Mouse (Mus musculus): ENCODE results near the gene Gm15155.
"Not testable (repeated sequence)": the region's sequence is repeated elsewhere in the genome, so short reads cannot be mapped to it uniquely, and the experiment has no call there.

The Gm15155 gene

DNA sequence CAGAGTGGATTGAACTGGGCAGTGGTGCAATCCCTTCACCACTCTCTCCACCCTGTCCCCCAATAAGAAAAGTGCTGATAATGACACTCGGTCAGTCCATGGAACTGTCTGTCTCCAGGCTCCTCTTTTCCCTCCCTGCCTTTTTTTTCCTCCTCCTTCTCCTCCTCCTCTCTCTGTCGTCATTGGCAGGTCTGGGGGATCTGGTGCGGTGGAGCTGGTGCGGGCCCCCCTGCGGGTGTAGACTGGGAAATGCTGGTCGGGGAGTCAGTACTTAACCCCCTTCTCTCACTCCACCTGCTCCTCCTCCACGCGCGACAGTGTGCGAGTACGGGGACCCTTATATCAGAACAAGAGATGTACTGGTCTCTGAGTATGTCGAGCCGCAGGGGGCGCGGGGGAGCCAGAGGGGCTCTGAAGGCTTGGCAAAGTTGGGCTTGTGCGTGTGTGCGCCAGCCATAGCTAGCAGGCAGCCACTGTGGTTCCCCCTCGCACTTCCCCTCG lies at the start of gene Gm15155:
TSS of gene Gm15155 (plus strand) at position 401 of the 501 bp plus-strand sequence.
- no peak for DNase-seq (ENCODE audit: low read depth, low spot score)

DNA sequence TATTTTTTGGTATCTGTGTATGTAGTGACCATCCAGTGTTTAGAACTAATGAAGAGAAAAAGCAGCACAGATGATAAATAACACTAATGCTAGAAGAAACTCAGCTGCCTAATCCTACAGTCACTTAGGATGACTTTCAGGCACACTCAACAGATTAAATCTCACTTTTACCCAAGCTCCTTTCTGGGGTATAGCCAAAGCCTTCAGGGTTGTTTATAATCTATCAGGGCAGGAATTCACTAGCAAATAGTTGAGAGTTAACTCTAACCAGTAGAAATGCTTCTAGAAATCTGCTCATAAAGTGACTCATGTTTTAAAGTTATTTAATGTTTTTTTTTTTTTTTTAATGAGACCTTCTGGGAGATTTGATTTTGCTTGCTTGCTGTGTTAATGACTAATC lies 44.8 kb upstream of the Gm15155 start:
- DNase-seq (ENCODE audit: low read depth, low spot score) = no peak

DNA sequence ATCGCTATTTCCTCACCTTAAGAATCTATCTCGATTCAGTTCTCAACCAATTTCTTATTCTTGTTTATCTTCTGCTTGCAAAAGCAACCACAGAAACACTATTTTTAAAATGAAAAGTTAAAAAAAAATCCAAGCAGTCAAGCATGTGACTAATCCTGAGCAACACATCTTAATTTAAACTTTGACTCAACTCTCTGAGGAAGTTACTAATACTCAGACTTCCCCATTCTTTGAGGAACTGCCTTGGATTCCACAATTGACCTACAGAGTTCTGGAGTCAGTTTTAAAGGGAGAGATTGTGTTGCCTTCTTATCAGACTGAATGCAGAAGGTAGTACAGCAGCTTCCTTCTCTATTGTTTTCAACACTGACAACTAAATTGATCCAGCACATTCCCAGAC lies 40.0 kb upstream of the Gm15155 start:
- no peak for DNase-seq (ENCODE audit: low read depth, low spot score)

DNA sequence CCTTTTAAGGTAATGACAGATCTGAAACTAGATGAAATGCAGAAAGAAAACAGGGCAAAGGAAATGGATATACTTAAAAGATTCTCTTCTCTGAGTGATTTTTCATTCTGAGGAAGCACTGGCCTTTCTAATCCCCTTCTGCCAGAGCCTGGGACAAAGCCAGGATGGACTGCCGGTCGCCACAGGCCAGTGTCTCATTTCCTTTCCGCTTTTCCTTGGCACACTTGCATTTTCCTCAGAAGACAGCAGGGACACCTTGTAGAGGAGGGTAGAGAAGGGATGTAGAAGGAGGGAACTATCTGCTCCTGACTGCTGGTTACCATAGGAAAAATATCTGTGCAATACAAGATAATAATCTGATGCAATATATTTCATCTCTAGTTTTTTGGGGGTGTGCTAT lies 33.1 kb upstream of the Gm15155 start:
- DNase-seq (ENCODE audit: low read depth, low spot score) = no peak

DNA sequence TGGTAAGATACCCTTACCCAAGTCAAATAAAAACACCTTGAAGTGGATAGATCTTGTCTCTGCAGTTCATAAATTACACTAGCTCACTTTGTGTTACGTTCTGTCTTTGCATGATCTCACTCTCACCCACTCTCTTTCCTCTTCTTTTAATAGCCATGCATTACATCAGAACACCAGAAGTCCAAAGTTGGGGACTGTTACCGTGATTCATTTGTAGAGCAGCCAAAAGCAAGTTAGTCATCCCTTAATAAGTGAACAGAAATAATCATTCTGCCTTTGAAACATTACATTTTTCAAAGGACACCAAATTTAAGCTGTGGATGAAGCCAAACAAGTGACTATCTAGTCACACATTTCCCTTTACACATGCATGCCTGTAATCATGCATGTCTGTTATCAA lies 32.1 kb upstream of the Gm15155 start:
- no peak for DNase-seq (ENCODE audit: low read depth, low spot score)

DNA sequence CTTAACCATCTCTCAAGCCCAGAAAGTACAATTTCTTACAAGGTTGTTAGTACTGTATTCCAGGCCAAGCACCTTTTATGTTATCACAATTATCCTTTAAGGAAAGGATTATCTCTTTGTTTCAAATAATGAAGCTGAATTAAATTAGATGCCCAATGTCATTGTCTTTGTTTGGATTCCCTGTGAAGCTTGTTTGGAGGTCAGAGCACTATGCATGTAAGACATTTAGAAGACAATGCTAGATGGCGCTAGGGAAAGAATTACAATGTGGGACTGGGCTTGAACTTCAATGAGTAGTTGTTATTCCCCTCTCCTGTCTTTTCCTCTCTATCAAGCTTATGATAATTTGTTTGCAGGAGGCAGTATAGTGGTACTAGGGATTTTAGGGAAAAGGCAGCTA lies 29.9 kb upstream of the Gm15155 start:
- DNase-seq (ENCODE audit: low read depth, low spot score) = no peak

DNA sequence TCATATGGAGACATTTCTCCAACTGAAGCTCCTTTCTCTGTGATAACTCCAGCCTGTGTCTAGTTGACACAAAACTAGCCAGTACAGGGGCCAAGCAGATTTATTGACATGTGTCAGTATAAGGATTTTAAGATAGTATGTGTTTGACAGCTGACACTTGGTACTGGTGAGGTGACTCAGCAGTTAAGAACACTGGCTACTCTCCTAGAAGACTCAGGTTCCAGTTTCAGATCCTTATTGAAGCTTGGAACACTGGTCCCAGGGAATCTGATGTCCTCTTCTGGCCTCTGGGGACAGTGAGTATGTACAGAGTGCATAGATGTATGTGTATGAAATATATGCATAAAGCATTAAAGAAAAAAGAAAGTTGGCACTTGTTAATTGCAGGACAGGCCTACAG lies 28.2 kb upstream of the Gm15155 start:
- no peak for DNase-seq (ENCODE audit: low read depth, low spot score)

DNA sequence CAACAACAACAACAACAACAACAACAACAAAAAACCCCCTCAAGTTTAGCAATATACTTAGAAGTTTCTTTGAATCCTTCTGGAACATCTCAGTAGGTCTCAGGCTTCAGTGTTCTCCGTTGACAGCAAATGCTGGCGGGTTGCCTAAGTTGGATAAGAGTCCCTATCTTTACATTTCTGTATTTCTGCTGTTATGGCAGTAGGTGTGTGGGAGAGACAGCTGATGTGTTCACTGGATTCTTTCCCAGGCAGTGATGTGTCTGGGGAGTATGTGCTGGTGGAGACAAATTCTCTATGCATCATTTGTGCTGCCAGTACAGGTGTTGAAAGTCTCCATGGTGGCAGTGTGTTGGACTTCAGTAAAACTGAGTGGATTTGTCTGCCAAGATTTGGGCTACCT lies 23.3 kb upstream of the Gm15155 start:
- no peak for DNase-seq (ENCODE audit: low read depth, low spot score)

DNA sequence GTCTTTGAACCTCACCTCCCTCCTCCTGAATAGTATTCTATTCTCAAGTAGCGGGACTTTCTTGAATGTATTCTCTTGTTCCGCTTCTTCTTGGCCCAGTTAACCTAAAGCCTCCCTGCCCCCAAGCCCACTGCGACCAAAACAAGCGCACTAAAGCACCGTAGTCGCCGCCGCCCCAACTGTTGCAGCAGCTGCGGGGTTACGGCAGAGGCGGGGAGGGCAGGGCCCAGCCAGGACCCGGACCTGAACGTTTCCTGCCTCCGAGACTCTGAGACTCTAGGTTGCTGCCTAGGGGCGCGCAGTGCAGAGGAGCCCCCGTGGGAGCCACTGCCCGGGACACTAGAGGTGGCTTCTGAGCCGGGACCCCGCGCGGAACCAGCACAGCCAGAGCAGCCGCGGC lies 2.0 kb upstream of the Gm15155 start:
- no peak for DNase-seq (ENCODE audit: low read depth, low spot score)

DNA sequence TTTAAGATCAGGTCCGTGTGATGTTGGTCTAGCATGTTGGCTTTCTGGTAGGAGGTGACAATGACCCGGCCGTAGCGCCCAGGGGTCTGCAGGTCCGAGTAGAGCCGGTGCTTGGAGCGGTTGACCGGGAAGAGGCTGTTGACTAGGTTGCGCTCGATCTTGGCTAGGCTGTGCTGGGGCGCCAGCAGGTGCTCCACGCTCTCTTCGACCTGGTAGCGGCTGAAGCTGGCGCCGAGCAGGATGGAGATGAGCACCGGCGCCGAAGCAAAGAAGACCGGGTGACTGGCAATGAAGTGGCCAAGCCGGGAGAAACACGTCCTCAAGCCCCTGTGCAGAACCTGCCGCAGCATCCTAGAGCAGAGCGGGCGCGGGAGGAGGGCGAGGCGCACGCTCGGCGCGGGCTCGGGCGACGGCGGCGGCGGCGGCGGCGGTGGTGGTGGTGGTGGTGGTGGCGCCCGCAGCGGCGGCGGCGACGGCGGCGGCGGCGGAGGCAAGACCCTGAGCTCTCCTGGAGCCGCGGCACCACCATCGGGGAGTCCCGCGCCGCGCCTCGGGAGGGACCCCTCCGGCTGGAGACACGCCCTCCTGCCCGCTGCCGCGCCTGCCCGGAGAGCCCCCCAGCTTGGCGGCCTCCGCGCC lies 1.5 kb upstream of the Gm15155 start:
- DNase-seq (ENCODE audit: low read depth, low spot score) = no peak

DNA sequence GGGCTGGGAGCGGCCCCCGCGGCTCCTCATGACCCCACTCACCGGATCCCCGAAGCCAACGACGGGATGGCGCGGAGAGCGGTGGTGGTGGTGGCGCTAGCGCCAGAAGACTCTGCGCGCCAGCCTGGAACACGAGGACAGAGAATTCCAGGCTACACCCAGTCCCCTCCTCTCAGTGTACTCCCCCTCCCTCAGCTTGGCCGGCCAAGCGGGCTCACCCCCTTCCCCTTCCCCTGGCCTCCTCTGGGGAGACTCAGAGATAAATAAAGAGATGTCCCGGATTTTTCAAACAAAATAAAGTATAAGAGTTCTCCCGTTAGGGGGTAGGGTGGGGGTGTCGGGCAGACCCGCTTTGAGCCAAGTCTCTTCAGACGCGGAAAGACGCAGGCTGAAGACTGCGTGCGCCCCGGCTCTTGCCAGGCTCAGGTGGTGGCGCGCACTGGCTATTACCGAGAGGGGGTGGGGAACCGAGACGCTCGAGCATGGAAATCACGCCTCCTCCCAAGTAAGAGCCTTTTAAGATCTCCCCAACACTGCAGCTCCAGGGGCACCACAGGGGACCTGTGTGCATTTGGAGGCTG lies 750 bp upstream of the Gm15155 start, which contains the start of gene Ptchd1:
TSS of gene Ptchd1 (minus strand) at position 114 of the 581 bp plus-strand sequence.
- no peak for DNase-seq (ENCODE audit: low read depth, low spot score)

DNA sequence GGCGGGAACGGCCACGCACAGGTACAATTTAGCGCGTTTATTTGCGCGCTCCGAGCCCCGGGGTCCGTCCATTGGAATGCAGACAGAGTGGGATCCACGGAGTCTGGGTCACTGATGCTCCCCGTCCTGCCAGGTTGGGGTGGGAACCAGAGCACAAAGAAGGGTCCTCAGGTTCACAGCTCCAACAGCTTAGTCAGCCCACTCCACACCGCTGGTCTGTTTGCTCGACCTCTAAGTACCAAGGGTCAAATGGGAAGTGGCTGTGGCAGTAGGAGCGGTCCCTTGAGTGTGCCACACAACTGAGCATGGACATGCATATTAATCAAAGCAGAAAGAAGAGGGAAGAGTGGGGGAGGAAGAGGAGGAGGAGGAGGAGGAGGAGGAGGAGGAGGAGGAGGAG lies 354 bp downstream of the Gm15155 start:
- no peak for DNase-seq (ENCODE audit: low read depth, low spot score)

DNA sequence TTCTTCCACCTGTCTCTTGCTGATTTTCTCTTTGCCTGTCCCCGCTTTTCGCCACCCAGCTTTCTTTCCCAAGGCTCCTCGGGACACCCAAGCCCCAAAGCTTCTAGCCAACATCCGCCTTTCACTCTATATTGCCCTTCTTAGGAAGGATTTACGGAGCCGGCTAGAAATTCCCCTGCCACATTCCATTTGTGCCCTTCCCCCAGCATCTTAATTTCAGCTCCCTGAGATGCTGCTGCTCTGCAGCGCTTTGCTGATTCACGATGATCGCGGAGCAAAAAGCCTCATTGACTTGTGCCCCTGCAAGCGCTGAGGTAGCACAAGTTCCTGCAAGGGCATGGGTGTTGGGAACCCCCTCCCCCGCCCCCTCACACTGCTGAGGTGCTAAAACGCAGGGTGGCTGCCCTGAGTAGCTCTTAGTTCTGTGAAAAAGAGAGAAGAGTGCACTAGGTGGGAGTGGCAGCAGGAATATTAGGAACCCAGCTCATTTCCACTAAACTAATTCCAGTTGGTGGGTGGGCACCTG lies 1.2 kb downstream of the Gm15155 start:
- DNase-seq (ENCODE audit: low read depth, low spot score) = no peak

DNA sequence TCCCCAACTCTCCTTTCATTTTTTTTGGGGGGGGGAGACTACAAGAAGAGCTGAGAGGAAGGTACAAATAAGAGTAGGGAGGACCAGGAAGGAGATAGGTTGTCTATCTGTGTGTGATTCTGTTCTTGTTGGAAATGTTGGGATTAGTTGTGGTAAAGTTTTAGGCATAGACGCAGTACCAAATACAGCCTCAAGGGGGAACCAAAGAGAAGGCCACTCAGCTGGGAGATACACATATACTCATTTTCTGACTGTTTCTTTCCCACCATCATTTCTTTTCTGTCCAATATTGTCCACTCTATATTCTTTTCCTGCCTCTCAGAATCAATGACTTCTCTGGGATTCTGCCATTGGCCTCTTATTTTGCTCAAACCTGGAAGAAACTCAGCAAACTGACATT lies 19.4 kb downstream of the Gm15155 start:
- no peak for DNase-seq (ENCODE audit: low read depth, low spot score)

DNA sequence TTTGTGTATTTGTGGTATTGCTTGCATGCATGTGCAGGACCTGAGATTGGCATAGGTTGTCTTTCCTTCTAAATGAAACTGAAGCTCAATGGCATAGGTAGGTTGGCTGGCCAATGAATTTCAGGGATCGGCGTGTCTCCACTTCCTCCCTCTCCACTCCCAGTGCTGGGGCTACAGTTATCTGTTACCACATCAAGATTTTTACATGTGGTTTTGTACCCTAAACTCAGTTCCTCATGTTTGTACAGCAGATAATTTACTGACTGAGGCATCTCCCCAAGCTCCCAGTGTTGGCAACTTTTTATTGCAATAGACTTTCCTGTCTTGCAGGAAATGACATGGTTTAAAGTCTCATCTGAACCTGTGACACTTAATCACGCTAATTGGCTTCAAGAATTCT lies 21.4 kb downstream of the Gm15155 start:
- DNase-seq (ENCODE audit: low read depth, low spot score) = no peak

DNA sequence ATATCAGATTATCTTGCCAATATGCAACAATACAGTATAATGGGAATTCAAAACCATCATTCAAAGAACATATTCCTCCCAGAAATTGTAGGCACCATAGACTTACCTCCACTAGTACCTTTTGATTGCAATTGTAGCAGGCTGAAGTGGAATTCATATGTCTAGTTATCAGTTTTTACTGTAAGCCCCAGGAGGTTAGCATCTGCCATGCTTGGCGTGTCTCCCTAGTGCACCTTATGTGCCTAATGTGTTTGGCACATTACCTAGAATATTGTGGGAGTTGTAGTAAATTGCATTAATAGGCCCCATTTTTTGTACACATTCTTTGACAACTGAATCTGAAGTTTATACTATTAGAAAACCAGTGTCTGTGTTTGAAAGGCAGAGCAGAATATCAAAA lies 33.4 kb downstream of the Gm15155 start:
- no peak for DNase-seq (ENCODE audit: low read depth, low spot score)

DNA sequence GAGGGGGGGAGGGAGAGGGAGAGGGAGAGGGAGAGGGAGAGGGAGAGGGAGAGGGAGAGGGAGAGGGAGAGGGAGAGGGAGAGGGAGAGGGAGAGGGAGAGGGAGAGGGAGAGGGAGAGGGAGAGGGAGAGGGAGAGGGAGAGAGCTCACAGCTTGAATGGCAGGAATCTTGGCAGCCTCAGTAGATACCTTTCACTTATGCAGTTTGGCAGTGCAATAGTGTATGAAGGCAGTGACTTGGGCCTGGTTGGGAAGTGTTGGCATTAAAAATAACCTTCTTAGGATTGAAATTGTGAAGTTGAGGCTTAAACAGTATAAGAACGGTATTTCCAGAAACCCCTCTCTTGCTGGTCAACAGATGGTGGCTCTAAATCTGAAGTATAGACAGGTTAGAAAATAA lies 65.9 kb downstream of the Gm15155 start:
- DNase-seq (ENCODE audit: low read depth, low spot score) = not testable (repeated sequence)

DNA sequence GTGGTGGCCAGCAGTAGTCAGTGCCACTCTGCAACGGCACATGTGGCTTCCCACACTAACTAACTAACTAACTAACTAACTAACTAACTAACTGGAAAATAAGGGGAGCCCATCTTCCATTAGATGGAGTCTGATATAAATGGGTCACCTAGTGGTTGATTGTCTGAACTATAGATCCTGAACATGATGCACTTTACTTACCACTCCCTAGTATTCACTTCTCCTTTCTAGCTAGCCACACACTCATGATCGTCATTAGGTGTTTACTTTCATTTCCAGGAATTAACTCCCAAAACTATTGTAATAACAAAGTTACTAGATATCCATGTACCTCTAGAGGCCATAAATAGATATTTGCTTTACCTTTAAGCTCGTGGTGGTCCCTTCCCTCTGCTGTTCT lies 99.6 kb downstream of the Gm15155 start:
- DNase-seq (ENCODE audit: low read depth, low spot score) = no peak

DNA sequence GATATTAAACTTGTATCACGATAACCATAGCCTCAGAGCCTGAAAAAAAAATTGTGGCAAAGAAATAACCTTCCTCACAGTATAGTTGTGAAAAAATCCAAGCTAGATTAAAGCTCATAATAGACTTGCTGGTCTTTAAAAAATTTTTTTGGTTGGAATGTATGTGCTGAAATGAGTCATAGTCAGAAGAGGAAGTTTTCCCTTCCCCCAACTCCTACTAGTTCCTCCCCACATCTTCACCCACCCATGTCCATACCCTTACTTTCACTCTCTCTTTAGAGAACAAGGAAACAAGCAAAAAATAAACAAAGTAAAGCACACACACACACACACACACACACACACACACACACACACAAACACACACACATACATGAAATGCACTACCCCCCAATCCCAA lies 103.8 kb downstream of the Gm15155 start:
- DNase-seq (ENCODE audit: low read depth, low spot score) = no peak

DNA sequence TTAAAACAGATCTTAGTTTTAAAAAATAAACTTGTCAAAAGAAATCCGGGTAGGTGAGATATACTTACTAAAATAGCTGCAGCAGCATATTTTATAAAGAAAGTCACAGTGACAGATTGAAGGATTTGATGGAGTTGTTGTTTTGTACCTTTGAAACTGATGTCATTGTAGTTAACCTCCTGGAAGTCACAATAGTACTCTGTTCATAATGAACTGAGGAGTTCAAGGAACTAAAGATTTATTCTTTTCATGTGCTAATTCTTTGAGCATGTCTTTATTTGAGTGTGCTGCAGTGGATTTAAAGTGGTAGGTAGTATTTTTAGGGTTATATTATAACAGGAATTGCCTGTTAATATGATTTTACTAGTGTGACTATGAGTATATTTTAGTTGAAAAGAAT lies 263.6 kb downstream of the Gm15155 start:
- DNase-seq (ENCODE audit: low read depth, low spot score) = no peak

DNA sequence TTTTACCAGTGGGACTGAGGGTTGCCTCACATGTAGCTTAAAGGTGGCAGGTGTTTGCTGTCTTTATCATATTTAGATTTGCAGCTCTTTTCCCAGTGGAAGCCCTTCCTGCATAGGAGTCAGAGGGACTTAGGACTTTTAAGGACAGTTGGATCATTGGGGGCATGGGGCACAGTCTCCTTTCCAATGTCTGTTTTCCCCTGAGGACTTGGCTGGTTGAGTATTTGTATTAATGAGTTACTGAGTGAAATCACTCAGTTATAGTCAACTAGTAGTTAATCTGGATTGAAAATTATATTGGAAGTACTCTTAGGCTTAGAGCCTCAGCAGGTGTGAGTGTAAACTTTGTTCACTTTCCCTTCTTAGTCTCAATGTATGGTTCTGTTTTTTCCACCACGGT lies 275.5 kb downstream of the Gm15155 start:
- DNase-seq (ENCODE audit: low read depth, low spot score) = no peak

DNA sequence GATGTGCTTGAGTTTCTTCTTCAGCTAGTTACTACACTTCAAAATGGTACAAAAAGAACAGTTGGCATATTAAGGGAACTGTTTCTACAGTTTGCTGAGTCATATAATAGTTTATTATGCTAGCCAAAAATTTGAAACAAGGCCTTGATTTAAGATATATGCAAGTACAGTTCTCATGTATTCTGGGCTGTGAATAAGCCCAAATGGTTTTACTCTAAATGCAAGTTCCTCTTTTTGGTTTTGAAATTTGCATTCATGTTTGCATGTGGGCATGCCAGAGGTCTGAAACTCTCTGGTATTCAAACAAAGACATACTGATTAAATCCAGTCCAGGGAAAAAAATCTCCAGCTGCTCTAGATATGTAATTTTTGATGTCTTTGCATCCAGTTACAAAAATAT lies 277.2 kb downstream of the Gm15155 start:
- DNase-seq (ENCODE audit: low read depth, low spot score) = no peak

DNA sequence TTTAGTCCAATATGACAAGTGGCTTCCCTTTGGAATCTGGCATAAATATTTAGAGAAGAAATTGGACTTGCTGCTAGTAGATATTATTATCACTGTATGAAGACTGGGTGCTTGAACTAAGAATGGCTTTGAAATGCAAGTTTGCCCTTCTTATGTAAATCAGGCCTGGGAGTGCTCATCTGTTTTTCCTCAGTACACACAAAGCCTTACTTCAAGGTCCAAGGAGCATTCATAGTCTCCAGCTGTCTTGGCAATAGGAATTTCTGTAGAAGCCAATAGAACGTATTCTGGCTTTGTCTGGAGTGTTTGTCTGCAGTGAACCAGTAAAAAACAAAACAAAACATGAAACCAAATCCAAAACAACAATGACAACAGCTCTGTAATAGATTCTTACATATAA lies 278.6 kb downstream of the Gm15155 start:
- DNase-seq (ENCODE audit: low read depth, low spot score) = no peak
